Mouse (Mus musculus): ENCODE results near the gene Ano10. TPM values are rescaled to one million over a fixed set of nuclear protein-coding genes. Genes with fewer than 3 reads are reported as not detected.

Gene Ano10
- polyA plus RNA-seq, 1 experiment, result 19.6 TPM

GRCm38 (mm10) chr9:122188724-122189123 lies 105.5 kb downstream of the Ano10 start:
- TF ChIP-seq POLR2A (IDR thresholded peaks at IDR 0.05; ENCODE audit: insufficient read depth, low read length) (no peak), EP300 (IDR thresholded peaks at IDR 0.05; ENCODE audit: insufficient read depth, low read depth, low read length) (no peak), CTCF (IDR thresholded peaks at IDR 0.05; ENCODE audit: low read depth, low read length) (no peak)
- H3K4me3 ChIP-seq (ENCODE audit: low read depth, low read length), result no peak overlapping the region
- no peak overlapping the region for H3K9ac ChIP-seq (ENCODE audit: low read depth, poor library complexity, severe bottlenecking)

GRCm38 (mm10) chr9:122187451-122187921 lies 106.7 kb downstream of the Ano10 start:
- Histone ChIP-seq H3K27ac (ENCODE audit: insufficient read depth, low read length) (no peak overlapping the region), H3K4me1 (ENCODE audit: control insufficient read depth, insufficient read depth, low read length) (no peaks in the 10 kb centered on the region), H3K27me3 (ENCODE audit: control insufficient read depth, insufficient read depth, low read length, poor library complexity, severe bottlenecking) (no peaks in the 10 kb centered on the region), H3K9ac (ENCODE audit: low read depth, poor library complexity, severe bottlenecking) (no peak overlapping the region), H3K36me3 (ENCODE audit: control insufficient read depth, insufficient read depth, low read length, poor library complexity, severe bottlenecking) (no peaks in the 10 kb centered on the region), H3K4me3 (ENCODE audit: low read depth, low read length) (no peak overlapping the region), H3K9me3 (replicated peaks; ENCODE audit: control insufficient read depth, insufficient read depth, low read length, poor library complexity, severe bottlenecking) (no peaks in the 10 kb centered on the region)
- TF ChIP-seq POLR2A (IDR thresholded peaks at IDR 0.05; ENCODE audit: insufficient read depth, low read length), result no peak
- no peak for TF ChIP-seq EP300 (IDR thresholded peaks at IDR 0.05; ENCODE audit: insufficient read depth, low read depth, low read length)
- no peak for TF ChIP-seq CTCF (IDR thresholded peaks at IDR 0.05; ENCODE audit: low read depth, low read length)

More at GRCm38 (mm10) chr9:122188724-122189123, 105.5 kb downstream of the Ano10 start:
- H3K36me3 ChIP-seq (ENCODE audit: control insufficient read depth, insufficient read depth, low read length, poor library complexity, severe bottlenecking), result no peaks in the 10 kb centered on the region
- no peaks in the 10 kb centered on the region for H3K9me3 ChIP-seq (replicated peaks; ENCODE audit: control insufficient read depth, insufficient read depth, low read length, poor library complexity, severe bottlenecking)
- no peaks in the 10 kb centered on the region; the same call in 1 of the 2 replicates for H3K27me3 ChIP-seq (ENCODE audit: control insufficient read depth, insufficient read depth, low read length, poor library complexity, severe bottlenecking)
- no peaks in the 10 kb centered on the region for H3K4me1 ChIP-seq (ENCODE audit: control insufficient read depth, insufficient read depth, low read length)
- no peak overlapping the region for H3K27ac ChIP-seq (ENCODE audit: insufficient read depth, low read length)

GRCm38 (mm10) chr9:122186643-122187226 lies 107.5 kb downstream of the Ano10 start:
- Histone ChIP-seq H3K27ac (ENCODE audit: insufficient read depth, low read length) (no peak overlapping the region), H3K9ac (ENCODE audit: low read depth, poor library complexity, severe bottlenecking) (no peak overlapping the region), H3K4me3 (ENCODE audit: low read depth, low read length) (no peak overlapping the region), H3K9me3 (replicated peaks; ENCODE audit: control insufficient read depth, insufficient read depth, low read length, poor library complexity, severe bottlenecking) (no peaks in the 10 kb centered on the region), H3K27me3 (ENCODE audit: control insufficient read depth, insufficient read depth, low read length, poor library complexity, severe bottlenecking) (no peaks in the 10 kb centered on the region), H3K4me1 (ENCODE audit: control insufficient read depth, insufficient read depth, low read length) (no peaks in the 10 kb centered on the region), H3K36me3 (ENCODE audit: control insufficient read depth, insufficient read depth, low read length, poor library complexity, severe bottlenecking) (no peaks in the 10 kb centered on the region)
- TF ChIP-seq CTCF (IDR thresholded peaks at IDR 0.05; ENCODE audit: low read depth, low read length) (no peak), POLR2A (IDR thresholded peaks at IDR 0.05; ENCODE audit: insufficient read depth, low read length) (no peak), EP300 (IDR thresholded peaks at IDR 0.05; ENCODE audit: insufficient read depth, low read depth, low read length) (no peak)

GRCm38 (mm10) chr9:122185953-122186352 lies 108.3 kb downstream of the Ano10 start:
- no peak overlapping the region for H3K9ac ChIP-seq (ENCODE audit: low read depth, poor library complexity, severe bottlenecking)
- H3K4me1 ChIP-seq (ENCODE audit: control insufficient read depth, insufficient read depth, low read length), result no peaks in the 10 kb centered on the region
- TF ChIP-seq EP300 (IDR thresholded peaks at IDR 0.05; ENCODE audit: insufficient read depth, low read depth, low read length) (no peak), POLR2A (IDR thresholded peaks at IDR 0.05; ENCODE audit: insufficient read depth, low read length) (no peak), CTCF (IDR thresholded peaks at IDR 0.05; ENCODE audit: low read depth, low read length) (no peak)
- no peak overlapping the region for H3K4me3 ChIP-seq (ENCODE audit: low read depth, low read length)
- no peaks in the 10 kb centered on the region for H3K9me3 ChIP-seq (replicated peaks; ENCODE audit: control insufficient read depth, insufficient read depth, low read length, poor library complexity, severe bottlenecking)
- no peaks in the 10 kb centered on the region for H3K36me3 ChIP-seq (ENCODE audit: control insufficient read depth, insufficient read depth, low read length, poor library complexity, severe bottlenecking)
- no peaks in the 10 kb centered on the region for H3K27me3 ChIP-seq (ENCODE audit: control insufficient read depth, insufficient read depth, low read length, poor library complexity, severe bottlenecking)
- H3K27ac ChIP-seq (ENCODE audit: insufficient read depth, low read length), result no peak overlapping the region

- TF ChIP-seq CTCF (IDR thresholded peaks at IDR 0.05; ENCODE audit: low read depth, low read length) (peak; percentile 60), EP300 (IDR thresholded peaks at IDR 0.05; ENCODE audit: insufficient read depth, low read depth, low read length) (no peak), POLR2A (IDR thresholded peaks at IDR 0.05; ENCODE audit: insufficient read depth, low read length) (no peak)
- H3K4me1 ChIP-seq (ENCODE audit: control insufficient read depth, insufficient read depth, low read length), result no peaks in the 10 kb centered on the region
These were observed 109.2 kb downstream of the Ano10 start for GRCm38 (mm10) chr9:122185061-122185460.

GRCm38 (mm10) chr9:122184329-122184728 lies 109.9 kb downstream of the Ano10 start:
- Histone ChIP-seq H3K4me1 (ENCODE audit: control insufficient read depth, insufficient read depth, low read length) (no peaks in the 10 kb centered on the region), H3K4me3 (ENCODE audit: low read depth, low read length) (no peak overlapping the region), H3K27me3 (ENCODE audit: control insufficient read depth, insufficient read depth, low read length, poor library complexity, severe bottlenecking) (no peaks in the 10 kb centered on the region), H3K27ac (ENCODE audit: insufficient read depth, low read length) (no peak overlapping the region), H3K9ac (ENCODE audit: low read depth, poor library complexity, severe bottlenecking) (no peak overlapping the region), H3K36me3 (ENCODE audit: control insufficient read depth, insufficient read depth, low read length, poor library complexity, severe bottlenecking) (no peaks in the 10 kb centered on the region), H3K9me3 (replicated peaks; ENCODE audit: control insufficient read depth, insufficient read depth, low read length, poor library complexity, severe bottlenecking) (no peaks in the 10 kb centered on the region)
- TF ChIP-seq POLR2A (IDR thresholded peaks at IDR 0.05; ENCODE audit: insufficient read depth, low read length) (no peak), EP300 (IDR thresholded peaks at IDR 0.05; ENCODE audit: insufficient read depth, low read depth, low read length) (no peak), CTCF (IDR thresholded peaks at IDR 0.05; ENCODE audit: low read depth, low read length) (no peak)

More at GRCm38 (mm10) chr9:122185061-122185460, 109.2 kb downstream of the Ano10 start:
- no peaks in the 10 kb centered on the region for H3K9me3 ChIP-seq (replicated peaks; ENCODE audit: control insufficient read depth, insufficient read depth, low read length, poor library complexity, severe bottlenecking)
- no peak overlapping the region for H3K27ac ChIP-seq (ENCODE audit: insufficient read depth, low read length)
- H3K9ac ChIP-seq (ENCODE audit: low read depth, poor library complexity, severe bottlenecking), result no peak overlapping the region
- H3K4me3 ChIP-seq (ENCODE audit: low read depth, low read length), result no peak overlapping the region
- H3K36me3 ChIP-seq (ENCODE audit: control insufficient read depth, insufficient read depth, low read length, poor library complexity, severe bottlenecking), result no peaks in the 10 kb centered on the region
- no peaks in the 10 kb centered on the region for H3K27me3 ChIP-seq (ENCODE audit: control insufficient read depth, insufficient read depth, low read length, poor library complexity, severe bottlenecking)
